8 mouse cellular contexts compared by ENCODE assay signal in the genomic region with DNA sequence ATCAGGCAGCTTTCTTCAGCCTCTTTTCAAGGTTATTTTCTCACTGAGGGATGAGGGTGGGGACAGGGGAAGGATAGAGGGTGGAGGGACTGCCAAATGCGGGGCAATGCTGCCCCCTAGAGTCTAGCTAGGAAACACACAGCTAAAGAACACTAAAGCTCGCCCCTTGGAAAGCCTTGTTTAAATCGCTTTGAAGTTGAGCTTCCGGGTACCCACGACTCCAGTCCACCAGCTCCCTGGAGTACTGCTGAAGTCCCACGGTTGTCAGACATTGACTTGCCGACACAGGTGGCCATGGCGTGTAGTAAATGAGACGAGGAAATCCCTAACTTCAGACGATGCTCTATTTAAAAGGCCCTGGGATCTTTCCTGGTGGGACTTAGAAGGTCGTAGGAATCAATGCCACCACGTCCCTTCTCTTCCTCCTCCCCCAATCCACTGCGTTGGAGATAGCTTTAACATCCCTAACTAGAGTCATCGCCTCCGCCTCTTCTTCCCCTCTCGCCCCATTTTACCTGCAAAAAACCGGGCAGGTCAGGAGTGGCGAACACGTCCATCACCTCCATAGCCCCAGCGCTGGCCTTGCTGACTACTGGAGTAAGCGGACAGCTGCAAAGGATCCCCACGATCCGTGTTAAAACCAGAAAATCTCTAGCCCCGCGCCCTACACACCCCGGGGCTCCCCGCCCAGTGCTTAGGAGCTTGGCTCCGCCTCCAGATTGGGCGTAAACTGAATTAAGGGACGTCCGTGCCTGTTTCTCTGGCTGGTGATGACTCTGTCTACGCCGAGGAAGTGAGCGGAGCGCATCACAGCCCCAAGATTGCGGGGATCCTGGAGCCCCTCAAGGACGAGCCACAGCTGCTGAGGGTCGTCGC. TPM values are rescaled to one million over a fixed set of nuclear protein-coding genes. Genes with fewer than 3 reads are reported as not detected.
DNase-seq lines count a peak whose midpoint lies in the region; ATAC-seq and TF ChIP-seq lines count a peak whose summit lies in the region.

No protein-coding gene starts in this region.

- peaks cover 9% of the 10 kb centered on the region for H3K79me2 ChIP-seq in C2C12 (ENCODE audit: control insufficient read depth, insufficient read depth)

- H3K4me2 ChIP-seq in heart, embryonic 12.5 days, result peak overlapping the region; percentile 90
- peak overlapping the region; percentile 100 for H3K4me2 ChIP-seq in kidney, postnatal 0 days (ENCODE audit: low read length)
- peak overlapping the region; percentile 99 for H3K4me2 ChIP-seq in liver, embryonic 12.5 days

- H3K27ac ChIP-seq in embryonic fibroblast, embryonic 13.5 days (ENCODE audit: insufficient read depth, low read length), result peak overlapping the region; percentile 41
- peak overlapping the region; percentile 81 for H3K27ac ChIP-seq in heart, embryonic 12.5 days (ENCODE audit: poor library complexity, severe bottlenecking)
- H3K27ac ChIP-seq in kidney, postnatal 0 days, result peak overlapping the region; percentile 88
- peak overlapping the region; percentile 100 for H3K27ac ChIP-seq in liver, embryonic 12.5 days

- peak; percentile 30 for TF ChIP-seq CTCF in C2C12 (IDR thresholded peaks at IDR 0.05; ENCODE audit: control insufficient read depth, insufficient read depth, insufficient read length)
- peak; percentile 57; the same call in 1 of the 2 replicates for TF ChIP-seq CTCF in embryonic fibroblast, embryonic 13.5 days (IDR thresholded peaks at IDR 0.05; ENCODE audit: borderline replicate concordance, insufficient read depth, low read length)
- peak; percentile 87 for TF ChIP-seq CTCF in kidney, postnatal 0 days (IDR thresholded peaks at IDR 0.05; ENCODE audit: low read depth)

- DNase-seq in brain, adult 2 months (ENCODE audit: low read depth, low spot score), result peak; percentile 92
- peak; percentile 93 for DNase-seq in kidney, postnatal 0 days (ENCODE audit: low spot score)
- DNase-seq in naive thymus-derived CD4-positive, alpha-beta T cell, adult 2 months (ENCODE audit: low read depth), result peak; percentile 92
- peak; percentile 89 for DNase-seq in splenic B cell, adult 2 months (ENCODE audit: low read depth, low spot score)

- no peaks in the 10 kb centered on the region for H3K27me3 ChIP-seq in C2C12 (ENCODE audit: control insufficient read depth, insufficient read depth, insufficient read length)
- H3K27me3 ChIP-seq in heart, embryonic 12.5 days (replicated peaks), result peaks cover 14% of the 10 kb centered on the region
- H3K27me3 ChIP-seq in kidney, postnatal 0 days (ENCODE audit: insufficient read depth, low read length), result no peaks in the 10 kb centered on the region
- H3K27me3 ChIP-seq in liver, embryonic 12.5 days (replicated peaks), result no peaks in the 10 kb centered on the region
- no peaks in the 10 kb centered on the region for H3K27me3 ChIP-seq in splenic B cell, adult 2 months (ENCODE audit: control insufficient read depth, insufficient read depth, low read length, poor library complexity, severe bottlenecking)

- H3K9ac ChIP-seq in heart, embryonic 12.5 days, result peak overlapping the region; percentile 79
- peak overlapping the region; percentile 76 for H3K9ac ChIP-seq in kidney, postnatal 0 days (ENCODE audit: low read depth, low read length)
- H3K9ac ChIP-seq in liver, embryonic 12.5 days, result peak overlapping the region; percentile 95

- H3ac ChIP-seq in C2C12 (ENCODE audit: control insufficient read depth, insufficient read length, low read depth), result peak overlapping the region; percentile 66

- H3K4me1 ChIP-seq in embryonic fibroblast, embryonic 13.5 days (ENCODE audit: control insufficient read depth, insufficient read depth, low read length), result peaks cover 2% of the 10 kb centered on the region; the same call in 1 of the 2 replicates
- H3K4me1 ChIP-seq in heart, embryonic 12.5 days (replicated peaks), result peaks cover 15% of the 10 kb centered on the region
- H3K4me1 ChIP-seq in kidney, postnatal 0 days (replicated peaks; ENCODE audit: insufficient read depth, low read length), result no peaks in the 10 kb centered on the region
- H3K4me1 ChIP-seq in liver, embryonic 12.5 days, result peaks cover 72% of the 10 kb centered on the region

- H3K79me3 ChIP-seq in C2C12 (ENCODE audit: low read depth), result no peaks in the 10 kb centered on the region

- under 1% methylated on average over 39 of the region's 39 CpGs for whole genome bisulfite sequencing in heart, embryonic 12.5 days
- under 1% methylated on average over 39 of the region's 39 CpGs for WGBS in kidney, postnatal 0 days
- WGBS in liver, embryonic 12.5 days (ENCODE audit: insufficient replicate concordance), result 0% methylated on average over 39 of the region's 39 CpGs

- peak; percentile 83 for TF ChIP-seq POLR2A in embryonic fibroblast, embryonic 13.5 days (IDR thresholded peaks at IDR 0.05; ENCODE audit: low read depth, low read length)

- ATAC-seq in heart, embryonic 12.5 days (ENCODE audit: insufficient number of reproducible peaks, low FRiP score), result peak; percentile 59; the same call in 1 of the 2 replicates
- peak; percentile 27 for ATAC-seq in kidney, postnatal 0 days (replicated peaks; ENCODE audit: low FRiP score, low read depth)
- ATAC-seq in liver, embryonic 12.5 days, result peak; percentile 54

- H3K36me3 ChIP-seq in C2C12 (ENCODE audit: control insufficient read depth, insufficient read depth), result peaks cover 7% of the 10 kb centered on the region
- peaks cover 17% of the 10 kb centered on the region; the same call in 1 of the 2 replicates for H3K36me3 ChIP-seq in heart, embryonic 12.5 days
- no peaks in the 10 kb centered on the region for H3K36me3 ChIP-seq in kidney, postnatal 0 days (ENCODE audit: insufficient read depth, low read length)
- H3K36me3 ChIP-seq in liver, embryonic 12.5 days, result peaks cover 81% of the 10 kb centered on the region
- no peaks in the 10 kb centered on the region; the same call in none of the 2 replicates for H3K36me3 ChIP-seq in splenic B cell, adult 2 months (ENCODE audit: control insufficient read depth, insufficient read depth, low read length, poor library complexity, severe bottlenecking)

- H3K9me3 ChIP-seq in heart, embryonic 12.5 days (replicated peaks), result no peaks in the 10 kb centered on the region
- H3K9me3 ChIP-seq in kidney, postnatal 0 days (replicated peaks; ENCODE audit: low read length), result no peaks in the 10 kb centered on the region
- no peaks in the 10 kb centered on the region for H3K9me3 ChIP-seq in liver, embryonic 12.5 days (replicated peaks)

- H3K4me3 ChIP-seq in C2C12 (ENCODE audit: insufficient read depth, poor library complexity, severe bottlenecking), result peak overlapping the region; percentile 59
- H3K4me3 ChIP-seq in embryonic fibroblast, embryonic 13.5 days (ENCODE audit: insufficient read depth, low read length), result peak overlapping the region; percentile 58
- peak overlapping the region; percentile 63 for H3K4me3 ChIP-seq in heart, embryonic 12.5 days
- peak overlapping the region; percentile 72 for H3K4me3 ChIP-seq in kidney, postnatal 0 days (replicated peaks; ENCODE audit: low read depth, low read length)
- peak overlapping the region; percentile 98 for H3K4me3 ChIP-seq in liver, embryonic 12.5 days

TF ChIP-seq in C2C12, 6 proteins besides CTCF, POLR2A, EP300 and RAD21:
- TF ChIP-seq MAX (IDR thresholded peaks at IDR 0.05) (no peak), MYOD1 (IDR thresholded peaks at IDR 0.05; ENCODE audit: control insufficient read depth, insufficient read length, low read depth) (peak; percentile 36)

RNA-seq across cellular contexts. Expression of a gene that starts 1.0 kb away (rescaled TPM):
- polyA plus RNA-seq in C2C12 (2012; fragmentation: generic; extraction: Trizol), result 23.6 TPM
- 5.9 and 8.4 TPM in 2 replicates for polyA plus RNA-seq in embryonic fibroblast, embryonic 13.5 days (2011; ENCODE audit: insufficient read length, low read depth, missing spikeins)
- polyA plus RNA-seq in heart, embryonic 12.5 days (2016; fragmentation: Nextera tagmentation; extraction: Ambion mirVana), result 12.9 and 17.3 TPM in 2 replicates
- 10.8 and 12.8 TPM in 2 replicates for polyA plus RNA-seq in kidney, postnatal 0 days (2015; fragmentation: Nextera tagmentation; extraction: Ambion mirVana)
- 18.6 and 20.6 TPM in 2 replicates for polyA plus RNA-seq in liver, embryonic 12.5 days (2016; fragmentation: Nextera tagmentation; extraction: Ambion mirVana)

RNA-seq across cellular contexts. Expression of a gene that starts 10.5 kb away (rescaled TPM):
- polyA plus RNA-seq in C2C12 (2012; fragmentation: generic; extraction: Trizol), result 5.5 TPM
- 9.7 and 14.1 TPM in 2 replicates for polyA plus RNA-seq in embryonic fibroblast, embryonic 13.5 days (2011; ENCODE audit: insufficient read length, low read depth, missing spikeins)
- 25.2 and 26.8 TPM in 2 replicates for polyA plus RNA-seq in heart, embryonic 12.5 days (2016; fragmentation: Nextera tagmentation; extraction: Ambion mirVana)
- 13.8 and 16.1 TPM in 2 replicates for polyA plus RNA-seq in kidney, postnatal 0 days (2015; fragmentation: Nextera tagmentation; extraction: Ambion mirVana)
- 213 and 219 TPM in 2 replicates for polyA plus RNA-seq in liver, embryonic 12.5 days (2016; fragmentation: Nextera tagmentation; extraction: Ambion mirVana)

RNA-seq across cellular contexts. Expression of a gene that starts 52.3 kb away (rescaled TPM):
- 21.1 TPM for polyA plus RNA-seq in C2C12 (2012; fragmentation: generic; extraction: Trizol)
- polyA plus RNA-seq in embryonic fibroblast, embryonic 13.5 days (2011; ENCODE audit: insufficient read length, low read depth, missing spikeins), result 87.3 and 105 TPM in 2 replicates
- 55.5 and 57.4 TPM in 2 replicates for polyA plus RNA-seq in heart, embryonic 12.5 days (2016; fragmentation: Nextera tagmentation; extraction: Ambion mirVana)
- polyA plus RNA-seq in kidney, postnatal 0 days (2015; fragmentation: Nextera tagmentation; extraction: Ambion mirVana), result 56.4 and 57.5 TPM in 2 replicates
- 75.5 and 76.8 TPM in 2 replicates for polyA plus RNA-seq in liver, embryonic 12.5 days (2016; fragmentation: Nextera tagmentation; extraction: Ambion mirVana)

Comparison
In these comparisons a context has a peak if more than half of its experiments do, and no peak if none do; other contexts are left out.
1. Peak in every context shown above with its lines: DNase-seq, ATAC-seq, H3K4me3 ChIP-seq and H3K27ac ChIP-seq.
2. CTCF ChIP-seq: peak in every context shown above with its lines; median percentile 87 in kidney, postnatal 0 days; 57 in embryonic fibroblast, embryonic 13.5 days; 30 in C2C12.
3. H3K27ac ChIP-seq: peak in every context shown above with its lines; median percentile 100 in liver, embryonic 12.5 days; 88 in kidney, postnatal 0 days; 81 in heart, embryonic 12.5 days; 41 in embryonic fibroblast, embryonic 13.5 days.